Mouse (Mus musculus): ENCODE results near the gene Rc3h2.
A peak's percentile ranks its signal among the peaks of the same experiment; 100 is the strongest.

The Rc3h2 gene

DNA sequence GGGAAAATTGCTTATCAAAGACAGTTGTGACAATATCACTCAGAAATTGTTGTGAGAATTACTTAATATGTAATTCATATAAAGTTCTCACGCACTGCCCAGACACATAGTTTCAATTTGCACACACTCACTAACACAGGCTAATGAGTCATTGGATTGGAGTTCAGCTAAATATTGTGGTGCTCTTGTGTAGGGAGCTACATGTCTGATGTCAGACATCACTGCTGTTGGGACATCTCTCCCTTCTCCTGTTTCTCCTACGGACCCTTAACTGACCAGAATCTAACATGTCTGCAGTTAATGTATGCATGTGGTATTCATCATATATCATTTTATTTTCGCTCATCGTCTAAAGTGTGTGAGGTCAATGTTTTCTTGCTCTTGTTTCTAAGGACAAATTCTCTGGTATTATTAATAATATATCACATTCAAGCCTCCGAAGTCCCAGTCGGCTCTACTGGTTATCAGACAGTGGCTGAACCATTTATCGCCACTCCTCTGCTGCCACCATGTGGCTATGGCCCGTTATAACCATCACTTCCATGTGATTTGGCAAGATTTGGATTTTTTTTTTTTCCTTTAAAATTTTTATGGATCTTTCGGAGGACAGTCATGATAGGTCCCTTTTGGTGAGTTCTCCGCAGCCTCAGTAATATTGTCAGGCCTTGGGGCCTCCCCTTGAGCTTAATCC is 84.1 kb downstream of the Rc3h2 start:
- peak; percentile 74 to 76 for DNase-seq

DNA sequence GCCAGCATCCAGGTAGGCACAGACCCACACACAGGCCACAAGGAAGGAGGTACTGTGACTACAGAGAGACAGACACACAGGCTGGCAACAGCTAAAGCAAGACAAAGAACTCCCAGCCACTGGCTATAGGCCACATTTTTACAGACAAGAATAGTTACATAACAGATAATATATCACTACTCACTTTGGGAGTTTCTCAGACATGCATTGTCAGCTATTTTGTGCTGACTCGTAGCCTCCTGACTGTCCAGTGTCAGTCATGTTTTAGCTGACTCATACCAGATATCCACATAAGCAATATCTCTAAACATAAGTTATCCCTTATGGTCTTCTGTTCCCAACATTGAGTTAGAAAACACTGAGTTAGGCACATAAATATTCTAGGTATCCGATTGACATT is 89.4 kb downstream of the Rc3h2 start:
- no peak for DNase-seq

DNA sequence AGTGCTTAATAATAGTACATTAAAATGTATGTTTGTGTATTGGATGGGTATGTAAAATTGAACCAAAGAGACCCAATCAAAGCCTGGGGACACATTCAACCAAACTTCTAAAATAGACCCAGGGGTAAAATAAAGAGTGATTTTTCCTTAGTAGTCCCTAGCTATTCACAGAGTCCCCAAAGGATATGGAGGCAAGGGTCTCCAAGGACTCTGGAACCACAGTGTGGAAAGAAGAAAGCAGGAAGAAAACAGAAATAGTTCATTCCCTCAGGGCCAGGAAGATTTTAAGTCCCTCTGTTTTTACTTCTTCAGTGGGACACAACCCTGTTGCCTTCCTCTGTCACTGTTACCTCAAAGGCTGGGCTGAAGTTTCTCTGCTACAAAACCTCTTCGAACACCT is 96.5 kb downstream of the Rc3h2 start, which contains the start of gene Olfr368:
Gene Olfr368, plus strand, starts transcription at position 301 of the 400 bp plus-strand sequence.
- DNase-seq, result no peak
